Mouse (Mus musculus) 3T3-L1 (cell line): ENCODE measurements around the gene Theg.
A peak's percentile ranks its signal among the peaks of the same experiment; 100 is the strongest.

Experiments
- DNase-seq: peaks from one replicate; pipeline ENCODE4 v3.0.0-alpha.2; 2015; ENCODE audit warnings: low read depth, low spot score

The Theg gene

GRCm38 (mm10) chr10:79556951-79557350 is 30.2 kb downstream of the Theg start:
- no peak for DNase-seq

- DNase-seq: no peak
Measured at GRCm38 (mm10) chr10:79555238-79555724, 31.9 kb downstream of the Theg start.

GRCm38 (mm10) chr10:79554330-79555237 is 32.5 kb downstream of the Theg start, which contains the start of gene Mier2:
Mier2 (minus strand) TSS chr10:79555199.
- peak; percentile 64 for DNase-seq

GRCm38 (mm10) chr10:79553691-79554090 is 33.4 kb downstream of the Theg start:
- DNase-seq: peak; percentile 20

- no peak for DNase-seq
Measured at GRCm38 (mm10) chr10:79553176-79553575, 34.0 kb downstream of the Theg start.

GRCm38 (mm10) chr10:79552531-79552930 is 34.6 kb downstream of the Theg start:
- DNase-seq: no peak

GRCm38 (mm10) chr10:79550366-79550765 is 36.8 kb downstream of the Theg start:
- no peak for DNase-seq

- DNase-seq: no peak
Measured at GRCm38 (mm10) chr10:79548971-79549723, 38.0 kb downstream of the Theg start.

GRCm38 (mm10) chr10:79548546-79548945 is 38.6 kb downstream of the Theg start:
- no peak for DNase-seq

- DNase-seq: no peak
Measured at GRCm38 (mm10) chr10:79547148-79547675, 39.9 kb downstream of the Theg start.

- DNase-seq: no peak
Measured at GRCm38 (mm10) chr10:79546483-79546882, 40.6 kb downstream of the Theg start.

GRCm38 (mm10) chr10:79545891-79546290 is 41.2 kb downstream of the Theg start:
- DNase-seq: no peak

GRCm38 (mm10) chr10:79544631-79545030 is 42.5 kb downstream of the Theg start:
- DNase-seq: no peak

GRCm38 (mm10) chr10:79543884-79544597 is 43.1 kb downstream of the Theg start:
- DNase-seq: no peak

- DNase-seq: no peak
Measured at GRCm38 (mm10) chr10:79542171-79542570, 45.0 kb downstream of the Theg start.

GRCm38 (mm10) chr10:79541522-79541921 is 45.6 kb downstream of the Theg start:
- DNase-seq: no peak

GRCm38 (mm10) chr10:79540746-79541145 is 46.4 kb downstream of the Theg start:
- no peak for DNase-seq

GRCm38 (mm10) chr10:79539701-79540495 is 47.2 kb downstream of the Theg start:
- no peak for DNase-seq

GRCm38 (mm10) chr10:79538873-79539272 is 48.3 kb downstream of the Theg start:
- DNase-seq: peak; percentile 53

GRCm38 (mm10) chr10:79538323-79538722 is 48.8 kb downstream of the Theg start:
- no peak for DNase-seq

- DNase-seq: no peak
Measured at GRCm38 (mm10) chr10:79537781-79538180, 49.4 kb downstream of the Theg start.
